Mouse (Mus musculus) stomach, postnatal 0 days (tissue): ENCODE data around the gene Sucnr1.

ENCODE experiments used
- CTCF ChIP-seq: IDR thresholded peaks from 2 replicates; pipeline ENCODE4 v1.5.1; 2016; ENCODE audit warnings: antibody characterized with exemption, low read depth, mild to moderate bottlenecking, moderate library complexity
- EP300 ChIP-seq: optimal IDR thresholded peaks from 2 replicates; pipeline ENCODE3; 2016; ENCODE audit warnings: antibody characterized with exemption

DNA sequence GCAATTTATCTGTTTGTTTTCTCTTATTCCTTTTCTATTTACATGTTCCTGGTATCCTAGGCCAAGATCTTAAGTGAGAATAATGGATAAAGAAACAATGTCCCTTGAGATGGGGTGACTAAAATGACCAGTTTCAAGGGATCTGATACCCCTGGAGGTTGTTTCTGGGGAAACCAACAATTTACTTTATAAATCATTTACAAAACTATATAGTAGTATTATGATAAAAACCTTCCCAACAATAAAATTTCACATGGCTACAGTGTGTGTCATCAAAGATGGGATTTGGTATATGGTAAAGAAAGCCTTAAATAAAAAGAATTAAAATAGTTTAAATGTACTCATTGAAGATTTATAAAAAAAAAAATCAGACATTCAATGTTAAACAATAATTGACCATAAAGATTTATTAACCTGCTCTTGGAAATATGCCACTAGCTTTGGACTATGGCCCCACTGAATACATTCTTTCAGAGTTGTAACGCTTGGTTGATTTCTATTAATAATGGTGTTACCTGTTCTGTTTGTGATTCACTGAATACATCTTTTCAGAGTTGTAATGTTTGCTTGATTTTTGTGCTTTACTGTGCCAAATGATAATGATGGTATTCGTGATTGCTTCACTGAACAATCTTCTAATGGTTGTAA lies 22.9 kb downstream of the Sucnr1 start:
- TF ChIP-seq CTCF (no peak), EP300 (no peak)
